Mouse (Mus musculus) fat pad, adult 2 months (tissue): ENCODE results near the gene Pask.

ENCODE experiments used
- DNase-seq: peaks from one replicate; pipeline ENCODE4 v3.0.0-alpha.2; 2011; ENCODE audit warnings: low read depth, low spot score; ENCODE audit errors: extremely low read depth

The Pask gene

DNA sequence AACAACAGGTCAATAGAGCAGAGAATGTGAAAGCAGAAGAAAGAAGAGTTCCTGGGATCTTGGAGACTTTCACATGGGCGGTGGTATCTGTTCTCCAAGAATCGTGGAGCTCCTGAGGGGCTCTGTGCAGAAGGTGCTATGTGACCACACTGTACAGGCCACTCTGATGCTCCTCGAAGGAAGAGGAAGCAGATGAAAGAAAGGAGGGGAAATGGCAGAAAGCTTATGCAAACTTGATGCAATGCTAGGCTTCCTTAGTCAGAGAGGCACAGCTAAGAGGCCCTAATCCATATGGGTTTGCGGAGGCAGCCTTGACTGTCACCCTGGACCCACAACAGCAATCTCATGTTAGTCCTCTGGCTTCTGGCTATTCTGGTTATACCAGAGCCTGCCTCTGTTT, 52.3 kb downstream of the Pask start:
- DNase-seq: no peak

DNA sequence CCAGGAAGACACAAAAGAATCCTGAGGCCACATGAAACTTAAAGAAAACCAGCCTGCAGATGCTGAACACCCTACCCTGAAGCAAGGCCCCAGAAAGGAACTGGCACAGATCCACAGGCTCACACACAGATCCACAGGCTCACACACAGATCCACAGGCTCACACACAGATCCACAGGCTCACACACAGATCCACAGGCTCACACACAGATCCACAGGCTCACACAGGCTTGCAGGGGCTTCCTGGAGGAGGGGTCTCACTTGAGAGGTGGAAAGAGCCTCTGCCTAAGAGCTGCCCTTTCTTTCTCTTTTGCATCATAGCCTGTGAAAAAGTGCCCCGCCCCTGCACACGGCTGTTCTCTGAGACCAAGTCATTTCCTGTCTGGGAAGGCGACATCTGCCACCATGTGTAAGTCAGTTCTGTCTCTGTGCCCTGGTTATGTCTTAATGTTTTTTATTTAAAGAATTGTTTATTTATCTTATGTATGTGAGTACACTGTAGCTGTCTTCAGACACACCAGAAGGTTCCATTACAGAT, 53.5 kb downstream of the Pask start:
- DNase-seq: no peak

GRCm38 (mm10) chr1:93277041-93277440, 66.2 kb downstream of the Pask start:
- no peak for DNase-seq

- DNase-seq: no peak
Measured at GRCm38 (mm10) chr1:93275561-93275960, 67.7 kb downstream of the Pask start.

- no peak for DNase-seq
Measured at GRCm38 (mm10) chr1:93272409-93272821, 70.9 kb downstream of the Pask start.

GRCm38 (mm10) chr1:93271751-93272150, 71.5 kb downstream of the Pask start:
- DNase-seq: no peak

DNA sequence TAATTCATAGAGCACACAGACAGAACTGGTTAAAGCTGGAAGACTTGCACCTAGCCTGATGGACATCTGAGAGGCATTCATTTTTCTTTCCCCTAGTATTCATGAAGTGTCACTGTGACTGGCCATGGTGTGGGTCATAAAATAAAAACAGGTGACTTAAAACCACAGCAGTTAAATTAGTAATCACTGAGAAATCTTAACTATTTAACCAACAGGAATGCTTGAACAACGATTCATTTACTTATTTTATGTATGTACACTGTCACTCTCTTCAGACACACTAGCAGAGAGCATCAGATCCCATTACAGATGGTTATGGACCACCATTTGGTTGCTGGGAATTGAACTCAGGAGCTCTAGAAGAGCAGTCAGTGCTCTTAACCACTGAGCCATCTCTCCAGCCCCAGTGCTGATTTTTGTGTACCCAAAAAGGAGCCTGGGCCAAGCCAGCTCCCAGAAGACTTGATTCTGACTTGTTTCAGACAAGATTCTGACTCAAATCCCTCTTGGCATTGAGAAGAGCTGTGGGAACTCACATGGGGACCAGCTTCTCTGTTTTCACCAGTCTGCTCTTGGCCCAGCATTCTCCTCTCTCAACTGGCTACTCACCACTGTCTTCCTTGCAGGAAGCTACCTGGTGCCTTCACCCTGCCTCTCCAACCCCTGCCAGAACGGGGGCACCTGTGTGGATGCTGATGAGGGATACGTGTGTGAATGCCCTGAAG, 72.6 kb downstream of the Pask start:
- DNase-seq: no peak

- no peak for DNase-seq
Measured at GRCm38 (mm10) chr1:93268246-93268645, 75.0 kb downstream of the Pask start.

- no peak for DNase-seq
Measured at GRCm38 (mm10) chr1:93267207-93267606, 76.1 kb downstream of the Pask start.
